Mouse (Mus musculus) frontal cortex, postnatal 36 days (tissue): ENCODE results near the gene Acta1.

Source experiments
- DNase-seq, 2 experiments: peaks; one replicate each; pipeline ENCODE4 v3.0.0; 2022; ENCODE audit warnings: low spot score in 2 of 2

Gene Acta1

GRCm38 (mm10) chr8:123846509-123846908 is 48.0 kb downstream of the Acta1 start:
- DNase-seq: peak in 1 of 2 experiments; percentile 64

GRCm38 (mm10) chr8:123845991-123846390 is 48.6 kb downstream of the Acta1 start:
- no peak for DNase-seq

GRCm38 (mm10) chr8:123845114-123845513 is 49.4 kb downstream of the Acta1 start:
- no peak for DNase-seq

- no peak for DNase-seq
These were observed 50.2 kb downstream of the Acta1 start for GRCm38 (mm10) chr8:123844341-123844740.

GRCm38 (mm10) chr8:123842086-123842485 is 52.5 kb downstream of the Acta1 start:
- no peak for DNase-seq
